Mouse (Mus musculus): ENCODE results near the gene Ccdc181. TPM values are rescaled to one million over a fixed set of nuclear protein-coding genes. Genes with fewer than 3 reads are reported as not detected.
A peak's percentile ranks its signal among the peaks of the same experiment; 100 is the strongest.

Gene Ccdc181
- total and polyA plus RNA-seq, 3 experiments = 11.0 to 15.8 TPM; not detected in 1

GRCm38 (mm10) chr1:164316697-164317096 is 41.3 kb downstream of the Ccdc181 start:
- no peaks in the 10 kb centered on the region for H3K9me3 ChIP-seq (replicated peaks; ENCODE audit: insufficient read depth, low read length)
- TF ChIP-seq BHLHE40 (IDR thresholded peaks at IDR 0.05; ENCODE audit: borderline replicate concordance, low read depth, low read length) (no peak), EP300 (IDR thresholded peaks at IDR 0.05; ENCODE audit: low read depth in 1 of 2, low read length in 2 of 2) (no peak), POLR2AphosphoS5 (IDR thresholded peaks at IDR 0.05; ENCODE audit: borderline replicate concordance, low read depth, low read length) (no peak), POLR2AphosphoS2 (IDR thresholded peaks at IDR 0.05; ENCODE audit: low read length) (no peak), CHD2 (IDR thresholded peaks at IDR 0.05; ENCODE audit: low read length) (no peak), UBTF (IDR thresholded peaks at IDR 0.05; ENCODE audit: borderline replicate concordance, insufficient read depth, low read depth, low read length) (no peak), SIN3A (IDR thresholded peaks at IDR 0.05; ENCODE audit: low read length) (no peak), USF2 (IDR thresholded peaks at IDR 0.05; ENCODE audit: borderline replicate concordance in 1 of 2, insufficient read depth in 1 of 2, low read depth in 1 of 2, low read length in 2 of 2) (no peak), CHD1 (IDR thresholded peaks at IDR 0.05; ENCODE audit: low read depth, low read length) (no peak), E2F4 (IDR thresholded peaks at IDR 0.05; ENCODE audit: borderline replicate concordance, low read depth, low read length) (no peak), GATA1 (IDR thresholded peaks at IDR 0.05; ENCODE audit: low read depth, low read length) (no peak), ZMIZ1 (IDR thresholded peaks at IDR 0.05; ENCODE audit: low read depth, low read length) (no peak), RAD21 (IDR thresholded peaks at IDR 0.05; ENCODE audit: low read depth, low read length) (peak; percentile 66), ZNF384 (IDR thresholded peaks at IDR 0.05; ENCODE audit: low read depth, low read length) (no peak), MAX (IDR thresholded peaks at IDR 0.05; ENCODE audit: low read length) (no peak), USF1 (IDR thresholded peaks at IDR 0.05; ENCODE audit: low read depth, low read length) (no peak), SMC3 (IDR thresholded peaks at IDR 0.05; ENCODE audit: low read depth, low read length) (peak; percentile 61), JUND (IDR thresholded peaks at IDR 0.05; ENCODE audit: low read depth, low read length) (no peak), POLR2A (IDR thresholded peaks at IDR 0.05; ENCODE audit: control insufficient read depth in 1 of 2, insufficient read depth in 1 of 2, low read depth in 1 of 2, low read length in 2 of 2, poor library complexity in 1 of 2) (no peak), TAL1 (IDR thresholded peaks at IDR 0.05; ENCODE audit: low read length) (no peak), ZC3H11A (IDR thresholded peaks at IDR 0.05; ENCODE audit: low read depth, low read length) (peak; percentile 51), TBP (IDR thresholded peaks at IDR 0.05; ENCODE audit: low read depth, low read length) (no peak), CTCF (IDR thresholded peaks at IDR 0.05 in 2 of 3, conservative IDR thresholded peaks at IDR 0.05 in 1 of 3; ENCODE audit: control insufficient read depth in 1 of 3, insufficient read depth in 1 of 3, low read depth in 2 of 3, low read length in 3 of 3, poor library complexity in 1 of 3, severe bottlenecking in 1 of 3) (peak; percentile 62 to 72 (median 67)), TCF12 (IDR thresholded peaks at IDR 0.05; ENCODE audit: low read depth, low read length) (no peak), MYB (IDR thresholded peaks at IDR 0.05; ENCODE audit: low read depth, low read length) (no peak), MEF2A (IDR thresholded peaks at IDR 0.05; ENCODE audit: extremely low read depth, insufficient replicate concordance, low read depth, low read length, poor library complexity, severe bottlenecking) (no peak), MAFK (IDR thresholded peaks at IDR 0.05; ENCODE audit: borderline replicate concordance, low read depth, low read length) (no peak)
- H3K79me2 ChIP-seq (ENCODE audit: control insufficient read depth, insufficient read depth, low read length, poor library complexity) = no peaks in the 10 kb centered on the region
- no peak overlapping the region for H3K9ac ChIP-seq (ENCODE audit: control insufficient read depth, low read depth, low read length, poor library complexity, severe bottlenecking)
- H3K36me3 ChIP-seq (ENCODE audit: control insufficient read depth in 1 of 2, insufficient read depth in 2 of 2, low read length in 2 of 2) = peaks cover 0 to 7% of the 10 kb centered on the region in 2 experiments; a peak in 2 of 4 replicates
- no peak overlapping the region for H3K4me3 ChIP-seq (ENCODE audit: control insufficient read depth in 1 of 2, insufficient read depth in 1 of 2, low read depth in 2 of 2, low read length in 2 of 2)
- no peak overlapping the region for H3K27ac ChIP-seq (ENCODE audit: control insufficient read depth, low read depth, low read length)
- H3K4me1 ChIP-seq (ENCODE audit: control insufficient read depth in 1 of 2, insufficient read depth in 2 of 2, low read length in 2 of 2) = peaks cover 4 to 10% of the 10 kb centered on the region in 2 experiments
- peak; percentile 73 for DNase-seq (ENCODE audit: low read depth, low spot score)
- no peaks in the 10 kb centered on the region for H3K27me3 ChIP-seq (ENCODE audit: control insufficient read depth in 1 of 2, insufficient read depth in 2 of 2, low read length in 2 of 2)

Data from MEL (cell line).